Comparison of ENCODE assay signal across 8 mouse cellular contexts in genomic region chr3:57487455-57488153, GRCm38 (mm10).
DNase-seq lines count a peak whose midpoint lies in the region; ATAC-seq and TF ChIP-seq lines count a peak whose summit lies in the region.

No protein-coding gene starts in this region.

- intact Hi-C loops in heart, adult 2 months (cut with DNase I): loop anchor here (5.0 kb wide), 1 partner anchor 90 kb away; the partner anchor contains the start of gene Wwtr1

- DNase-seq in neural tube, embryonic 10.5 days (ENCODE audit: extremely low spot score, low spot score): peak; percentile 47
- peak in 1 of 2 experiments; percentile 64 for DNase-seq in heart, adult 2 months
- DNase-seq in stomach, postnatal 0 days (ENCODE audit: low spot score): peak; percentile 21
- no peak for DNase-seq in midbrain, postnatal 0 days (ENCODE audit: low spot score)
- DNase-seq in cerebellum, adult 11 months: no peak

- H3K9me3 ChIP-seq in neural tube, embryonic 15.5 days (replicated peaks): no peaks in the 10 kb centered on the region
- H3K9me3 ChIP-seq in kidney, embryonic 16.5 days (ENCODE audit: low read length): no peaks in the 10 kb centered on the region
- H3K9me3 ChIP-seq in stomach, postnatal 0 days (ENCODE audit: control insufficient read depth, low read length): no peaks in the 10 kb centered on the region
- no peaks in the 10 kb centered on the region for H3K9me3 ChIP-seq in midbrain, postnatal 0 days (ENCODE audit: low read length)

- H3K27ac ChIP-seq in neural tube, embryonic 15.5 days (replicated peaks): no peak overlapping the region
- peak overlapping the region; percentile 54 for H3K27ac ChIP-seq in heart, adult 2 months
- peak overlapping the region; percentile 82 for H3K27ac ChIP-seq in kidney, embryonic 16.5 days (ENCODE audit: low read length)
- peak overlapping the region; percentile 67 for H3K27ac ChIP-seq in stomach, postnatal 0 days (replicated peaks)
- no peak overlapping the region for H3K27ac ChIP-seq in midbrain, postnatal 0 days (ENCODE audit: low read depth, low read length)

- 75% methylated on average over 8 of the region's 8 CpGs for WGBS in neural tube, embryonic 15.5 days
- WGBS in heart, adult 2 months: 19% methylated on average over 8 of the region's 8 CpGs
- WGBS in kidney, embryonic 16.5 days: 33% methylated on average over 8 of the region's 8 CpGs
- WGBS in stomach, postnatal 0 days: 31% methylated on average over 8 of the region's 8 CpGs
- WGBS in midbrain, postnatal 0 days: 76% methylated on average over 8 of the region's 8 CpGs

- H3K4me3 ChIP-seq in neural tube, embryonic 15.5 days (replicated peaks): no peak overlapping the region
- H3K4me3 ChIP-seq in heart, adult 2 months: no peak overlapping the region
- H3K4me3 ChIP-seq in kidney, embryonic 16.5 days (ENCODE audit: low read length): no peak overlapping the region
- no peak overlapping the region for H3K4me3 ChIP-seq in stomach, postnatal 0 days (ENCODE audit: low read depth, low read length)
- H3K4me3 ChIP-seq in midbrain, postnatal 0 days (ENCODE audit: low read depth, low read length): no peak overlapping the region

- H3K4me2 ChIP-seq in neural tube, embryonic 15.5 days: no peak overlapping the region
- no peak overlapping the region for H3K4me2 ChIP-seq in kidney, embryonic 16.5 days (replicated peaks; ENCODE audit: low read depth, low read length)
- peak overlapping the region; percentile 6; the same call in 1 of the 2 replicates for H3K4me2 ChIP-seq in stomach, postnatal 0 days (replicated peaks; ENCODE audit: low read depth)
- no peak overlapping the region for H3K4me2 ChIP-seq in midbrain, postnatal 0 days (ENCODE audit: low read depth, low read length, poor library complexity, severe bottlenecking)

- H3K4me1 ChIP-seq in neural tube, embryonic 15.5 days: no peaks in the 10 kb centered on the region
- H3K4me1 ChIP-seq in heart, adult 2 months (ENCODE audit: control insufficient read depth, insufficient read depth, low read length): peaks cover 13% of the 10 kb centered on the region
- H3K4me1 ChIP-seq in kidney, embryonic 16.5 days (ENCODE audit: insufficient read depth, low read length): peaks cover 19% of the 10 kb centered on the region
- H3K4me1 ChIP-seq in stomach, postnatal 0 days (replicated peaks; ENCODE audit: control insufficient read depth, insufficient read depth): no peaks in the 10 kb centered on the region
- H3K4me1 ChIP-seq in midbrain, postnatal 0 days (ENCODE audit: insufficient read depth, low read length): no peaks in the 10 kb centered on the region

- TF ChIP-seq POLR2A in heart, adult 2 months (IDR thresholded peaks at IDR 0.05; ENCODE audit: insufficient read depth, low read depth, low read length): 0 out of 2 replicates have a peak, but pooled peaks have one; percentile 25

- TF ChIP-seq EP300 in heart, adult 2 months (IDR thresholded peaks at IDR 0.05; ENCODE audit: insufficient read depth, low read depth, low read length): peak; percentile 86; the same call in 1 of the 2 replicates
- no peak for TF ChIP-seq EP300 in stomach, postnatal 0 days (optimal IDR thresholded peaks at IDR 0.05)

- TF ChIP-seq CTCF in heart, adult 2 months (IDR thresholded peaks at IDR 0.05): no peak
- TF ChIP-seq CTCF in stomach, postnatal 0 days (IDR thresholded peaks at IDR 0.05; ENCODE audit: low read depth): no peak
- TF ChIP-seq CTCF in midbrain, postnatal 0 days (IDR thresholded peaks at IDR 0.05): no peak

- H3K36me3 ChIP-seq in neural tube, embryonic 15.5 days: no peaks in the 10 kb centered on the region
- peaks cover 20% of the 10 kb centered on the region for H3K36me3 ChIP-seq in heart, adult 2 months (ENCODE audit: control insufficient read depth, insufficient read depth, low read length)
- no peaks in the 10 kb centered on the region for H3K36me3 ChIP-seq in kidney, embryonic 16.5 days (ENCODE audit: insufficient read depth, low read length)
- no peaks in the 10 kb centered on the region for H3K36me3 ChIP-seq in stomach, postnatal 0 days (ENCODE audit: control insufficient read depth, insufficient read depth, low read length)
- no peaks in the 10 kb centered on the region for H3K36me3 ChIP-seq in midbrain, postnatal 0 days (ENCODE audit: insufficient read depth, low read length)

- no peak for ATAC-seq in neural tube, embryonic 15.5 days (ENCODE audit: low FRiP score)
- ATAC-seq in kidney, embryonic 16.5 days (ENCODE audit: low FRiP score, low TSS enrichment): peak; percentile 95
- ATAC-seq in stomach, postnatal 0 days (ENCODE audit: low FRiP score, low TSS enrichment): peak; percentile 68; the same call in 1 of the 2 replicates
- no peak for ATAC-seq in megakaryocyte, adult 5-6 weeks (ENCODE audit: poor library complexity, severe bottlenecking)
- no peak for ATAC-seq in midbrain, postnatal 0 days (ENCODE audit: low FRiP score)

- no peaks in the 10 kb centered on the region for H3K27me3 ChIP-seq in neural tube, embryonic 15.5 days (replicated peaks)
- no peaks in the 10 kb centered on the region for H3K27me3 ChIP-seq in heart, adult 2 months (ENCODE audit: control insufficient read depth, insufficient read depth, low read length)
- H3K27me3 ChIP-seq in kidney, embryonic 16.5 days (ENCODE audit: insufficient read depth, low read length): no peaks in the 10 kb centered on the region
- no peaks in the 10 kb centered on the region for H3K27me3 ChIP-seq in stomach, postnatal 0 days (ENCODE audit: control insufficient read depth, insufficient read depth, low read length)
- no peaks in the 10 kb centered on the region for H3K27me3 ChIP-seq in midbrain, postnatal 0 days (ENCODE audit: insufficient read depth, low read length)

- peaks cover 6% of the 10 kb centered on the region for H3K79me2 ChIP-seq in heart, adult 2 months (replicated peaks; ENCODE audit: control insufficient read depth, insufficient read depth, low read length)

- H3K9ac ChIP-seq in neural tube, embryonic 15.5 days (replicated peaks): no peak overlapping the region
- no peak overlapping the region for H3K9ac ChIP-seq in heart, adult 2 months (ENCODE audit: low read depth, low read length)
- H3K9ac ChIP-seq in kidney, embryonic 16.5 days (replicated peaks; ENCODE audit: low read length): no peak overlapping the region
- no peak overlapping the region for H3K9ac ChIP-seq in stomach, postnatal 0 days (ENCODE audit: low read length)
- no peak overlapping the region for H3K9ac ChIP-seq in midbrain, postnatal 0 days (replicated peaks; ENCODE audit: low read length, poor library complexity, severe bottlenecking)

Comparison
In these comparisons a context has a peak if more than half of its experiments do, and no peak if none do; other contexts are left out.
1. DNase-seq: peak in neural tube, embryonic 10.5 days (single experiment) and stomach, postnatal 0 days (single experiment); none in midbrain, postnatal 0 days (single experiment) and cerebellum, adult 11 months (single experiment).
2. ATAC-seq: peak in kidney, embryonic 16.5 days (single experiment) and stomach, postnatal 0 days (single experiment); none in neural tube, embryonic 15.5 days (single experiment), megakaryocyte, adult 5-6 weeks (single experiment) and midbrain, postnatal 0 days (single experiment).
3. H3K27ac ChIP-seq: peak in heart, adult 2 months (single experiment), kidney, embryonic 16.5 days (single experiment) and stomach, postnatal 0 days (single experiment); none in neural tube, embryonic 15.5 days (single experiment) and midbrain, postnatal 0 days (single experiment).